Mouse (Mus musculus) heart, adult 2 months (tissue): ENCODE results near the gene Mfsd4a.

ENCODE experiments used
- CTCF ChIP-seq: fragments of 200-600 bp; IDR thresholded peaks from 2 replicates; pipeline ENCODE4 v1.8.1; 2022; ENCODE audit warnings: antibody characterized with exemption, mild to moderate bottlenecking, moderate library complexity
- EP300 ChIP-seq: fragments of 200-500 bp; IDR thresholded peaks from 2 replicates; pipeline ENCODE4 v1.6.1; 2011; ENCODE audit warnings: low read depth, low read length, control low read depth; ENCODE audit not compliant: insufficient read depth
- POLR2A ChIP-seq: fragments of 200-500 bp; IDR thresholded peaks from 2 replicates; pipeline ENCODE4 v1.6.1; 2011; ENCODE audit warnings: mild to moderate bottlenecking, low read depth, low read length, control low read depth; ENCODE audit not compliant: insufficient read depth

DNA sequence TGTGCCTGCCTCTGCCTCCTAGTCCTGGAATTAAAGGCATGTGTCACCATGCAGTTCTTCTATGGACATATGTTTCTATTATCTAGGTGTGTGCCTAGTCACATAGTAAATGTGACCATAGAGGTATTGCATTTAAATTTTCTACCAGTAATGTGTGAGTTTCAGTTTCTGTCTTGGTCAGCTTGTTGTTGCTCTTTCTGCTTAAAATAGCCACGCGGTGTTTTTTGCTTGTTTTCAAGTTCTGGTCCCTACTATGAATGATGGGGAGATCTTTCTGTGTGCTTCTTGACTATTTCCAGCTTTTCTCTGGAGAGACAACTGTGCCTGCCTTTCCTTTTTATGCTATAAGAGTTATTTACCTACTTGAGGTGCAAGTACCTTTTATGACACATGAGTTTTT, 56.1 kb downstream of the Mfsd4a start:
- no peak for TF ChIP-seq POLR2A
- no peak for TF ChIP-seq CTCF
- TF ChIP-seq EP300, result no peak
